Comparison of ENCODE assay signal across 14 mouse cellular contexts in the genomic region with DNA sequence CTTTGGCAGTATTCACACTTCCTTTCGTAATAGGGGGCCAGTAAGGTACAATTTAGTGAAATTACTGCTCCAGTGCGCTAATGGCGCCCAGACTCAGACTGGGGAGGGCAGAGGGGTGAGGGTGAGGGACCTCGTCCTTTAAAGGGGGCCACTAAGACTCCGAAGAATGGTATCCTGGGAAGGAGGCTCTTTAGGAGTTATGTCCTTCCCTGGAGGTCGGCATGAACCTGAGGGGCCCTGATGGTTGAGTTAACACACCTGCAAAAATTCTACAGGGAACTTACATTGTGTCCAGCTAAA.
A peak's percentile ranks its signal among the peaks of the same experiment; 100 is the strongest.
DNase-seq lines count a peak whose midpoint lies in the region; ATAC-seq and TF ChIP-seq lines count a peak whose summit lies in the region.
"Had no signal": no experiment of that assay in that cellular context is flagged by ENCODE, and none has a peak within 500 bp of the region (broad histone marks: within the 10 kb centered on the region; RNA-seq: fewer than 3 reads in every experiment).

No protein-coding gene starts in this region.

- WGBS in cerebellum, adult 2 months, result 47% methylated on average over 6 of the region's 6 CpGs
- WGBS in forebrain, embryonic 11.5 days, result 60% methylated on average over 6 of the region's 6 CpGs
- WGBS in hindbrain, embryonic 10.5 days, result 71% methylated on average over 6 of the region's 6 CpGs
- WGBS in midbrain, embryonic 14.5 days, result 72% methylated on average over 6 of the region's 6 CpGs
- 64% methylated on average over 6 of the region's 6 CpGs for WGBS in kidney, adult 2 months

- no peak overlapping the region; the same call in 1 of the 2 replicates for H3K9ac ChIP-seq in forebrain, embryonic 11.5 days (ENCODE audit: low read length)
- no peak overlapping the region for H3K9ac ChIP-seq in midbrain, embryonic 14.5 days (replicated peaks; ENCODE audit: low read length)
- H3K9ac ChIP-seq: heart, embryonic 13.5 days; limb, embryonic 13.5 days had no signal

- peak; percentile 18 to 20 for DNase-seq in cerebellum, postnatal 25 days
- DNase-seq in cerebellum, adult 2 months, result no peak
- peak; percentile 51 for DNase-seq in forebrain, embryonic 11.5 days (ENCODE audit: low spot score)
- DNase-seq in hindbrain, embryonic 10.5 days (ENCODE audit: low spot score), result no peak
- no peak for DNase-seq in midbrain, embryonic 14.5 days
- no peak for DNase-seq in kidney, adult 2 months
- no peak for DNase-seq in yolk sac, embryonic 10.5 days (ENCODE audit: low spot score)
- DNase-seq in lung, postnatal 4 days, result no peak
- DNase-seq: kidney, postnatal 10 days; layer of hippocampus, postnatal 36 days; lung, adult 2 months had no signal

- TF ChIP-seq CTCF in cerebellum, adult 2 months (IDR thresholded peaks at IDR 0.05; ENCODE audit: borderline replicate concordance, insufficient read depth, low read depth, low read length), result no peak
- no peak for TF ChIP-seq CTCF in kidney, adult 2 months (conservative IDR thresholded peaks at IDR 0.05; ENCODE audit: insufficient read depth, insufficient read length, low read depth, low read length)

- no peaks in the 10 kb centered on the region for H3K36me3 ChIP-seq in forebrain, embryonic 11.5 days (ENCODE audit: control insufficient read depth, insufficient read depth, low read length)
- H3K36me3 ChIP-seq in hindbrain, embryonic 10.5 days, result no peaks in the 10 kb centered on the region
- H3K36me3 ChIP-seq in midbrain, embryonic 14.5 days (ENCODE audit: control insufficient read depth, insufficient read depth, low read length), result no peaks in the 10 kb centered on the region
- no peaks in the 10 kb centered on the region for H3K36me3 ChIP-seq in kidney, adult 2 months (ENCODE audit: control insufficient read depth, insufficient read depth, low read length)
- H3K36me3 ChIP-seq: heart, embryonic 13.5 days; limb, embryonic 13.5 days had no signal

- H3K27ac ChIP-seq in cerebellum, adult 2 months (ENCODE audit: insufficient read depth, low read length), result no peak overlapping the region
- peak overlapping the region; percentile 64 for H3K27ac ChIP-seq in forebrain, embryonic 11.5 days (ENCODE audit: low read depth, low read length)
- peak overlapping the region; percentile 83 for H3K27ac ChIP-seq in hindbrain, embryonic 10.5 days
- H3K27ac ChIP-seq in midbrain, embryonic 14.5 days (replicated peaks; ENCODE audit: low read depth, low read length), result peak overlapping the region; percentile 47; the same call in 1 of the 2 replicates
- H3K27ac ChIP-seq in kidney, adult 2 months (ENCODE audit: insufficient read depth, low read depth, low read length), result no peak overlapping the region
- H3K27ac ChIP-seq: heart, embryonic 13.5 days; limb, embryonic 13.5 days had no signal

- ATAC-seq in forebrain, embryonic 11.5 days (replicated peaks; ENCODE audit: low FRiP score), result peak; percentile 22
- no peak; the same call in 1 of the 2 replicates for ATAC-seq in midbrain, embryonic 14.5 days (ENCODE audit: low FRiP score, low TSS enrichment)
- ATAC-seq: inflammation-experienced regulatory T-cells, adult 6 months had no signal

- H3K4me3 ChIP-seq in cerebellum, adult 2 months (replicated peaks; ENCODE audit: insufficient read depth, low read depth, low read length), result no peak overlapping the region
- no peak overlapping the region for H3K4me3 ChIP-seq in forebrain, embryonic 11.5 days (ENCODE audit: low read depth, low read length)
- no peak overlapping the region for H3K4me3 ChIP-seq in hindbrain, embryonic 10.5 days
- no peak overlapping the region for H3K4me3 ChIP-seq in midbrain, embryonic 14.5 days (replicated peaks; ENCODE audit: low read depth, low read length)
- H3K4me3 ChIP-seq in kidney, adult 2 months (ENCODE audit: insufficient read depth, low read depth, low read length), result no peak overlapping the region
- H3K4me3 ChIP-seq: heart, embryonic 13.5 days; limb, embryonic 13.5 days had no signal

- H3K27me3 ChIP-seq in cerebellum, adult 2 months (ENCODE audit: control insufficient read depth, insufficient read depth, low read length), result no peaks in the 10 kb centered on the region
- no peaks in the 10 kb centered on the region for H3K27me3 ChIP-seq in forebrain, embryonic 11.5 days (ENCODE audit: control insufficient read depth, insufficient read depth, low read length)
- H3K27me3 ChIP-seq in hindbrain, embryonic 10.5 days (ENCODE audit: insufficient read depth, poor library complexity, severe bottlenecking), result no peaks in the 10 kb centered on the region
- H3K27me3 ChIP-seq in midbrain, embryonic 14.5 days (ENCODE audit: control insufficient read depth, insufficient read depth, low read length), result no peaks in the 10 kb centered on the region
- no peaks in the 10 kb centered on the region for H3K27me3 ChIP-seq in kidney, adult 2 months (replicated peaks; ENCODE audit: control insufficient read depth, insufficient read depth, low read length)
- H3K27me3 ChIP-seq: heart, embryonic 13.5 days; limb, embryonic 13.5 days had no signal

- H3K9me3 ChIP-seq in forebrain, embryonic 11.5 days (ENCODE audit: control insufficient read depth, low read length), result no peaks in the 10 kb centered on the region
- H3K9me3 ChIP-seq in hindbrain, embryonic 10.5 days, result no peaks in the 10 kb centered on the region
- H3K9me3 ChIP-seq in midbrain, embryonic 14.5 days (ENCODE audit: control insufficient read depth, low read length), result no peaks in the 10 kb centered on the region
- H3K9me3 ChIP-seq: heart, embryonic 13.5 days; limb, embryonic 13.5 days had no signal

- no peak overlapping the region for H3K4me2 ChIP-seq in forebrain, embryonic 11.5 days (ENCODE audit: low read depth, low read length, severe bottlenecking)
- no peak overlapping the region for H3K4me2 ChIP-seq in midbrain, embryonic 14.5 days (ENCODE audit: low read length)
- H3K4me2 ChIP-seq: heart, embryonic 13.5 days; limb, embryonic 13.5 days had no signal

- no peak for TF ChIP-seq POLR2A in cerebellum, adult 2 months (IDR thresholded peaks at IDR 0.05; ENCODE audit: borderline replicate concordance, insufficient read depth, low read length)
- TF ChIP-seq POLR2A in kidney, adult 2 months (IDR thresholded peaks at IDR 0.05; ENCODE audit: low read depth, low read length), result no peak

- H3K4me1 ChIP-seq in cerebellum, adult 2 months (ENCODE audit: control insufficient read depth, insufficient read depth, low read length), result no peaks in the 10 kb centered on the region; the same call in 1 of the 2 replicates
- H3K4me1 ChIP-seq in forebrain, embryonic 11.5 days (replicated peaks; ENCODE audit: control insufficient read depth, insufficient read depth, low read length), result peaks cover 8% of the 10 kb centered on the region; the same call in 1 of the 2 replicates
- H3K4me1 ChIP-seq in hindbrain, embryonic 10.5 days (replicated peaks), result peaks cover 43% of the 10 kb centered on the region
- H3K4me1 ChIP-seq in midbrain, embryonic 14.5 days (ENCODE audit: control insufficient read depth, insufficient read depth, low read length), result peaks cover 11% of the 10 kb centered on the region
- H3K4me1 ChIP-seq in kidney, adult 2 months (ENCODE audit: control insufficient read depth, insufficient read depth, low read length), result no peaks in the 10 kb centered on the region
- H3K4me1 ChIP-seq: limb, embryonic 13.5 days had no signal

Comparison
In these comparisons a context has a peak if more than half of its experiments do, and no peak if none do; other contexts are left out.
1. DNase-seq: peak in cerebellum, postnatal 25 days (2 of 2) and forebrain, embryonic 11.5 days (single experiment); none in cerebellum, adult 2 months (0 of 2), hindbrain, embryonic 10.5 days (single experiment), midbrain, embryonic 14.5 days (single experiment), kidney, adult 2 months (single experiment), yolk sac, embryonic 10.5 days (single experiment) and lung, postnatal 4 days (0 of 2).
2. H3K27ac ChIP-seq: peak in forebrain, embryonic 11.5 days (single experiment), hindbrain, embryonic 10.5 days (single experiment) and midbrain, embryonic 14.5 days (single experiment); none in cerebellum, adult 2 months (single experiment) and kidney, adult 2 months (single experiment).